Mouse (Mus musculus): ENCODE measurements at regions not wholly inside any gene's neighbourhood (a gene's known extent, or its start where the extent isn't known, plus 50 kb on each side); places are given as distances from the start of the nearest gene placed in this dataset.

DNA sequence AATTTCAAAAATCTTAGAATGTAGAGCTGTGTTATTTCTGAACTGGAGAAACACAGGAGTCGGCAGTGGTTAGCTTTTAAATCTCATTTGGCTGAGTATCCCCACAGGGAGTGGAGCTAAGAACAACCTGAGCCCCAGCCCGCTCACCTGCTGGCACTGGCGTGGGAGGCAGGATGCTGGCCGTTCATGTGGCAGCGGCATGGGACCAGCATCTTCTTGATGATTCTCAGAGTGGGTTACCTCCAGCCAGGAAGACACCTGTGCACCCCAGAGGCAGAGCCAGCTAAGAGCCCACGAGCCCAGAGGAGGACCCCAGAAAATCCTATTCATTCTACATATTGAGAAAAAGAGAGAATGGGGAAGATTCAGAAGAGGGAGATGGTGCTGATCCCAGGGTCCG is 181.7 kb downstream of the Vrk1 start:
- DNase-seq (ENCODE audit: low spot score) = no peak

DNA sequence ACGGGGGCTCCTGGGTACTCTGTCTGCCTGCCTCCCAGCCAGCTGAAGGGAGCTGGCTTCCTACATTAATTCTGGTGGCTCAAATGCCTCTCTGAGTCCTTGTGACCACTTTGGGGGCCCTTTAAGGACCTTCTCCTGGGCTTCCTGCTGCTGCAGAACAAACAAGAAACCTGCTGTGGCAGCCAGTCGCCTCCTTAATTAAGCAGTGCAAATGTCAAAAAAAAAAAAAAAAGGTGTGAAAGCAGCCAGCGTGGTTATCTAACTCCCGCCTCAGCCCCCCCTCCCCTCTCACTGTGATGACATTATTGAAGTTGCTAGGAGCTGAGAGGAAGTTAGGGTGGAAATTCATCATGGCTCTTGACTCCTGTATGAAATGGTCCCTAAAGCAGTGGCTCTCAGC is 189.3 kb downstream of the Vrk1 start:
- no peak for DNase-seq (ENCODE audit: low spot score)

DNA sequence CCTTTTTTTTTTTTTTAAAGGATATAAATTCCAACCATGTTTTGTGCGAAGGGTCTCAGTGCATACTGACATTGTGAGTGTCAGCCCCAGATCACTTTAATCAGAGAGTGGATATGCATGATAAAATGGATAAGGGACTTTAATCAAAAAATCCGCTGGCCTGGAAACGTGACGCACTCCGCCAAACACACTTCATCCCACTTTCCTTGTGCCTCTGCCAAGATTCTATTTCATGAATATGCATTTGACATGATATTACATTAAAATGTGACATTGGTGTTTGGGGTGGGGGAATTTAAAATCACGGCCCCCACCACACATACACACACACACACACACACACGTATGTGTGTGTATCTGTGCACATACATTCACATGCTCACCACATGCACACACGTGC is 193.5 kb downstream of the Vrk1 start:
- DNase-seq (ENCODE audit: low spot score) = no peak

DNA sequence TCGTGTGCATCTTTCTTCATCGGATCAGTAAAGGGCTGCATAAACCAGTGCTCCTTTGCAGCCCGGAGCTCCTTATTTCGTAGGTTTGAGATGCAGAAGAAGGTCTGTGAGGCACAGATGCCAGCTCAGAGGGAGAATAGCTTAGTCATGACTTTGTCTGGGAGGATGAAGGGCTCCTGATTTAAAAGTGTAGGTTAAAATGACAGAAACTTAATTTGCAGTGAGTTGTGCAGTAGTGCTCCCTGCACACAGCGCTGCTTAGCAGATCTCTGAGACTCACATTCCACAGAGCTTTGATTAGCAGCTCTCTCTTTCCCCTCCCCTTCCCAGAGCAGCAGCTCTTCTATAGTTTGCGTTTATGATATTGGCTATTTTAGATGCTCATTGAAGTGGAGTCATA is 200.9 kb downstream of the Vrk1 start:
- DNase-seq (ENCODE audit: low spot score) = no peak

DNA sequence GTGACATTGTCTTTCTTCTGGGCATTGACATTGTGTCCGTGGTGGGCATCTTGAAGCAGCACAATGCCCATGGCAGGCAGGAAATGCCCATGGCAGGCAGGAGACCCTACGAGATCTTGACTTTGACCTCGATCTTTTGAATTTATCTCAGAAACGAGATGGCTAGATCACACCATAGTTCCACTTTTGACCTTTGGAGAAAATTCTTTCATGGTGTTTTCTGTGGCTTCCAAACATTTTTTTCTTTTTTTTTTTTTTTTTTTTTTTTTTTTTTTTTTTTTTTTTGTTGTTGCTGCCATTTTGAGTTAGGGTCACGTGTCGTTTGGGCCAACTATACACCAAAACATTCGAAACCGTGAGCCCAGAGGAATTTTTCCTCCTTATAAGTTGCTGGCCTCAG is 201.5 kb downstream of the Vrk1 start:
- DNase-seq (ENCODE audit: low spot score) = no peak

DNA sequence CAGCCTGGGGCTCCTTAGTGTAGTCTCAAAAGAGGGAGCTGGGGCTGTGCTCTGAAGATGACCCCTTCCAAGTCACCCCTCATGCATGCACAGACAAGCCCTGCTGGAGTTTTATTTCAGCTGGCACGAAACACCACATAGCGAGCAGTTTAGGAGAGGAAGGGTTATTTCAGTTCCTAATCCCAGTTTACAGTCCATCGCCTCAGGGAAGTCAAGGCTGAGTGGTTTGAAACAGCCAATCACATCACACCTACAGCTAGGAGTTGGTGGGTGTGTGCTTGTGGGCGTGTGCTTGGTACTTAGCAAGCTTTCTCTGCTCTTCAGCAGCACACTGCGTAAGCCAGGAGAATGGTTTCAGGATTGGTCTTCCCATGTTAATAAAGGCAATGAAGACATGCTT is 202.4 kb downstream of the Vrk1 start:
- DNase-seq (ENCODE audit: low spot score) = no peak

DNA sequence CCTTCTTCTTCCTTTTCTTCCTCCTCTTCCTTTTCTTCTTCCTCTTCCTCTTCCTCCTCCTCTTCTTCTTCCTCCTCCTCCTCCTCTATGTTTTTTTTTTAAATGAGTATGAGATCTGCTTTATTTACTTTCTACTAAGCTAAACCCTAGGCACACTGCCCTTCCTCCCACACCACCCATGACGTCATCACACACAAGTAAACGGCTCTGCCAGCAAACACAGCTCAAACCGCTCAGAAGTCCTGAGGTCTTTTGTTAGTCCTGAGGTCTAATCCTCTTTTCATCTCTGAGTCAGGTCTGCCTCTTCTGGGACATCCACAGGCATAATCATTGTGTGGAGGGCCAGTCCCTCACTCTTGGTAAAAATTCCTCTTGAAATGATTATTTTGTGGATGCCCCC is 210.0 kb downstream of the Vrk1 start:
- DNase-seq (ENCODE audit: low spot score) = no peak

DNA sequence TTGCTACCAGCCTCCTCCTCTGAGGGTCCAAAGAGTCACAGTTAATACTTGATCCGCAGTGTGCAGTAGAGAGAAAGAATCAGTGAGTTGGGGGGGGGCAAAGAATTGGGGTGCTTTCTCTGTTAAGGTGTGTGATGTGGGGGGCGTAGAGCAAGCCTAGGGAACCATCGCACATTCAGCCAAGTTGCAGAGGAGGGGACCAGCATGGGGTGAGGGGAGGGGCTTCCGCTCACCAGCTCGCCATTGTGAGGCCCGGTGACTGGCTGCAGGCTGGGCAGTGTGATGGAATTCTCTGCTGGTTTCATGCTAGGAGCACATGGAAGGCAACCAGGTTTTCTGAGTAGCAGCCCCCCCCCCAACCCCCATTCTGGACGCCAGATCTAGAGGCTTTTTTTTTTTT is 216.2 kb downstream of the Vrk1 start:
- no peak for DNase-seq (ENCODE audit: low spot score)

DNA sequence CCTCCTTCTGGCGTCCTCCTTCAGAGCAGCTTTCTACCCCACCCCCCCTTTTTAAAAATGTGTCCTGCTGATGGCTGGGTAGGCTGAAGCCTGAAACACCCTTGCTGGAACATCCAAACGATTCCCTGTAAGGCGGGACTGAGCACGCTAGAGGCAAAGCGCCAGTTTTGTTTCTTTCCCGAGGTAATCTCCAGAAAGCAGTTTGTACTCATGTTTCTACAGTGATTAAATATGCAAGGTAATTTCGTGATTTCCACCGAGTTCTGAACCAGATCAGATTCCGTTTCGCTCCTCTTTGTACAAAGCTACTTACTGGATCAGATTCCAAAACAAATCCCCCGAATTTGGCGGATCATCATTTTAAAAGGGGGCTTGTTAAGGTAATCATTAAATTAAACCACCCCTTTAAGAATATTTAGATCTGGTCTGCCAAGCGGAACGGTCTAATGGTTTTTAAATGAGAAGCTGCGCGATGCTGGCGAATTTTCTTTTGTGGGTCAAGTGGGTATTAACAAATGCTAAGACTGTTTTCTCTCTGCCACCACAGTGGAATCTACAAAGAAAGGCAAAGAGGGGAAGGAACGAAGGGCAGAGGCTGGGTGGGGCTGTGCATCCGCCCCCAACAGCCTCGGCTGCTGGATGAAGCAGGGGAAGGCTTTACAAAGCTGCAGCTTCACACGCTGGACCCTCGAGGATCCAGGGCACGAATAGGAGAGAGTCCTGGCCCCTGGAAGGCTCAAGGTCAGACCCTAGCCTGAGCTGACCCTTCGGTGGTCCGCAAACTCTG is 216.9 kb downstream of the Vrk1 start:
- no peak for DNase-seq (ENCODE audit: low spot score)

DNA sequence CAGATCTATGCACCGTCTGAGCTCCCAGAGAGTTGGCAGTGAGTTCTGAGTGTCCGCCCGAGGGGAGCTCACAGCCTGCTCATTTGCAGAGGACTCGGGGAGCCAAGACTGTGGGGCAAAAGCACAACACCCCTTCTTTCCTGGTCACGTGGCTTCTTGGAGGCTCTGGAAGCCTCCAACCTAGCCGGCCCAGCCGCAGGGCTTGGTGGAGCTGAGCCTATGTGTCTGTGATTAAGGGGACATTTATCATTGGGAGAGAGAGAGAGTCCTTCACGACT is 217.5 kb downstream of the Vrk1 start:
- no peak for DNase-seq (ENCODE audit: low spot score)

DNA sequence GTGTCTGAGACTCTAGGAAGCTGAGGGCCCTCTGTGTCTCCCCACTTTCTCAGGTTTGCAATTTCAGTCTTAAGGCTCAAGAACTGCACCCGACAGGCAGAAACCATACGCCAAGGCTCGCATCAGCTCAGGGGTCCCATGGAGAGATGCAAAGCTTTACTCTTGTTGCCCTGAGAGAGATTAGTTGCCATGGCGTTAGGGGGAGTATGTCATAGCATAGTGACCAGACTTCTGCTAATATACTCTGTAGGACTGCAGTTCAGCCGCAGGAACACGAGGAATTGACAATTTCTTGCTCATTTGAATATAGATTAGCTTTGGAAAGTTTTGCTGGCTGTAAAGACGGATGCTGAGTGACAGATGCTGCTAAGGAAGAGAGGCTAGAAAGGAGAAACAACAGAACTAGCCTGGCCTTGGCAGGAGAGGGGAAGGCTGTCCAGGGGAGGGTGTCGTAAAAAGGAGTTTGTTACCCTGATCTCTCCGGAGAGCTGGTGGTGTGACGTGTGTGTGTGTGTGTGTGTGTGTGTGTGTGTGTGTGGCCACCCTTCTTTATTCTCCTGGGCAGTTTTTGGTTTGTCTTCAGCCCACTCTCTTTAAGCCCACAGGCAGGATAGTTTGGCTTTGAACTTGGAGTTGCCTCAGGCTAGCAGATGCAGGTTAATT is 235.3 kb downstream of the Vrk1 start:
- DNase-seq (ENCODE audit: low spot score) = no peak

DNA sequence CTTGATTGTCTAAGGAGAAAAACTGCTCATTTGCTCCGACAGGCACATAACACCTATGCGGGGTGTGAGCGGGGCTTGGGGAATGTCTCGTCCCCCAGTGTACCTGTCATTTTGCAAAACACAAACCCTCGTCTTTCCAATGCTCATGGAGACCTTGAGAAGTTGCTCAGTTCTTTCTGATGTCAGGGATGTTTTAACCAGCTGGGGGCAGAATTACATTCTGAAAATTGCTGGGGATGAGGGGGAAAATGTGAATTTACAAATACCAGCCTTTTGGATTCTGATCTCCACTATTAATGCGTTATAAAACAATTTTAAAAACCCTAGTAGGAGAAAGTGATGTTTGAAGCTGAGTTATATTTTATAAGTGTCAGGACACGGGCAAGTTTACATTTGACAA is 263.6 kb downstream of the Vrk1 start:
- DNase-seq (ENCODE audit: low spot score) = no peak

DNA sequence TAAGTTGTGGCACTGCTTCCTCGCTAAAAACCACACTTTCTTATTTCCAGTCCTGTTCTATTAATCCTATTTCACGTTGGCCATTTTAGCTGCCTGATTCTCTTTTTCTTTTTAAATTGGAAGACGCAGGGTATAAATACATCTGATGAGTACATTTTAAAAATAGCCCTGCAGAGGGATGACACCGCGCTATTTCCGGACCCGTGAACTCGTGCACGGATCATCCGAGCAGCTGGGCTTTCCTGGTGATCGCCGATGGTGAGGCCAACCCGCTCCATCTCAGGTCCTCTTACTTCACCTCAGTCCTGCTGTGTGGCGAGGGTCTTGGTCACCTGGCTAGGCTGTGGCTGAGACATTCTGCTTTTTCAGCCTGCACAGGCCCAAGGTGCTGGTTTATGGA is 267.9 kb downstream of the Vrk1 start:
- no peak for DNase-seq (ENCODE audit: low spot score)

DNA sequence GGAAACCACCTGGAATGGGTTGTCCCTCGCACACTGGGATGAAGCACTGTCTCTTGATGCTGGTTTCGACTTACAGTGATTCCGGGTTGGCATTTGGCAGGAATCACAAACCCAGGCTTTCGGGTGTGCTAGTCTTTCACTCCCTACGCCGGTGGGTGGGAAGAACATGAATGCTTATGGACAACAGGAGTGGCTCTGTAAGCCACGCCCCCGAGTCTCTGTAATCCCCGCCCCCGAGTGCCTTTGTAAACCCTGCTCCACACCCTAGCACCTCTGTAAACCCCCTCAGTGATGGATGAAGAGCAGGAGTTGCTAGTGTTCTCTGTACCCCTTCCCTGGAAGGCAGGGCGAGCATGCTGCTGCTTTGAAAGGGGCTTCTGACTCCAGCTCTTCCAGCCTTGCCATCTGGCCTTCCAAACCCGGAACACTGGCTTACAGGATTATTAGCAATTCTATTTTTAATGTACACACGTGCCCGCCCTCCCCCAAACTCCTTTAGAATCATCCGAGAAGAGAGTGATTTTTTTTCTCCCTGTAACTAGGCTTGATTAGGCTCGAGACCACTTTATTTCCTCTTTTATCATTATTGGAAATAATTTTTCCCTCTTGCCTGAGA is 272.6 kb downstream of the Vrk1 start:
- no peak for DNase-seq (ENCODE audit: low spot score)

DNA sequence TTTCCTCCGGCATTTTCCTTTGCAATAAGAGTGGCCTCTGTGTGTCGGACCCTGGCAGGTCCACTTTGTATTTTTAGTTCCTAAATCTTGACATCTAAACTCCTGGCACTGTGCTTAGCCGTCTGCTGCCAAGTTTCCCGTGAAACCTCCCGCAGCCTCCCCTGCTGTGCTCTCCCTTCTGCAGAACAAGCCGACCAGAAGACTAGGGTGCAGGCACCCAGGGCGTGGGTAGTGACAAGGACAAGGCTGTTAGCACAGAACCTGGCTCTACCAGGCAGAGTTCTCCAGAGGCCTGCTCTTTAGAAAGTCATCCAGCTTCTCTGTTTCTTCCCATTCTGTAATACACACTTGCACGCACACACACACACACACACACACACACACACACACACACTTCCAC is 274.8 kb downstream of the Vrk1 start:
- DNase-seq (ENCODE audit: low spot score) = no peak

DNA sequence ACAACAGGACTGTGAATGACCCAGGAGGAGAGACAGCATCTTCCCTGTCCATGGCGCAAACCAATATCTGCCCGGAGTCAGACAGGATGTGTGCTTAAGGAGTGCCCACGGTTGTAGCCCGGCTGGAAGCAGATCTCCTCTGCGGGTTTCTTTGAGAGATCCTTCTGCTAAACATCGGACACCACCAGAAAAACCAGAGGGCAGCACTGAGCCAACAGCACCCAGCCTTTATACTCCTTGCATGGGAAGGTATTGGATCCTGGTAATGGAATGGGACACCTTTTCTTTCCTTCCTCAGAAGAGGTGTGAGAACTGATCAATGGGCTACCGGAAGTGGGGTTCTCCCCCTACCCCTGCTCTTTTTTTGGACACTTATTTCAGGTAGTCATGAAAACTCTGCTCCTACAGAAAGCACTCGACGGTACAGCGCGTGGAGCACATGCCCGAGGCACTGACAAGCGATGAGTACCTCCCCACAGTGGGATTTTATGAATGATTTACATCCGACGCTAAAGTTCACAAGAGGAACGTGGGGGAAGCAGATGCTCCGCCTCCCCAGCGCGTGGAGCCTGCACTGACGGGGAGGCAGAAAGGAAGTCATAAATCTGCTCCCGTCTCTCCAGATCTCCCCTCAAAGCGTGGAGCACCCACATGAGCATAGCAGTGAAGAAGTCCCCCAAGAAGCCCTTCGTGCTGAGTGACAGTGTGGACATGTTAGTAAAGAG is 278.9 kb downstream of the Vrk1 start:
- DNase-seq (ENCODE audit: low spot score) = no peak

DNA sequence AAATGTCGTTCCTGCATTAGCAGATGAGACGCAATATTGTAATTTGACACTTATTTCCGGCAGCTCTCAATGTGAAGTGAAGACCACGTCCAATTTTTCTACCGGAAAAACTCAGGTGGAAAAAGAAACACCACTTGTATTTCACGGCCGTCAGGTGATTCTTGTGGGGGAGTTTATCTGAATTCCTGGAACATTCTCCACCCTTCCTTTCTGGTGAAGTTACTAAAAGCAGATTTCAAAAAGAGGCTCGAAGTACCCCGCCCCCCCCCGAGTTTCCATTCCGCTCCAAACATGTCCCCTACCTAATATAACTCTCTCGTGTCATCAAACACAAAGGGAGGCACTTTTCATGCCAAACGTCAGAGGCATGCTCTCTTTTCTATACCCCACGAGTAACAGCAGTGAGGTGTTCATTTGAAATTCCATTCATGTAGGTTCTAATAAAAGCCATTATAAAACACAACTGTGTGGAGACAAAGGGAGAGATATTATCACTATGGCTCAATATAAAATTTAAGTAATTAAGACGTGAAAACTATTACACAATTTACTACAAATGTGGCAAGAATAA is 281.5 kb downstream of the Vrk1 start:
- no peak for DNase-seq (ENCODE audit: low spot score)

DNA sequence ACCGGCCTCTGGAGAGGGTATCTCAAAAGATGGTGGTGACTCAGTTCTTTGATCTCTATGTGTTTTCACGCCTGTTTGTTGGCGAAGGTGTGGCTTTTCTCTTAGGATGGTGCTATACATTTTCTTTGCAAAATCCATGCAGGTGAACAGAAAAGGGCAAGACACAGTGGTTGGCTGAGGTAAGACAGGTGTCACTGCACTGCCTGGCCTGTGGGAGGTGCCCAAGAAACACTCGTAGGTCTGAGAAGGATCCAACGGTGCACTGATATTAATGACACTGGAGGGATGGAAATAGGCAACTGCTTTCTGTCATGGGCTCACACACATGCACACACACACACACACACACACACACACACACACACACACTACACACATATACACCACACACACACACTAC is 283.1 kb downstream of the Vrk1 start:
- DNase-seq (ENCODE audit: low spot score) = no peak

DNA sequence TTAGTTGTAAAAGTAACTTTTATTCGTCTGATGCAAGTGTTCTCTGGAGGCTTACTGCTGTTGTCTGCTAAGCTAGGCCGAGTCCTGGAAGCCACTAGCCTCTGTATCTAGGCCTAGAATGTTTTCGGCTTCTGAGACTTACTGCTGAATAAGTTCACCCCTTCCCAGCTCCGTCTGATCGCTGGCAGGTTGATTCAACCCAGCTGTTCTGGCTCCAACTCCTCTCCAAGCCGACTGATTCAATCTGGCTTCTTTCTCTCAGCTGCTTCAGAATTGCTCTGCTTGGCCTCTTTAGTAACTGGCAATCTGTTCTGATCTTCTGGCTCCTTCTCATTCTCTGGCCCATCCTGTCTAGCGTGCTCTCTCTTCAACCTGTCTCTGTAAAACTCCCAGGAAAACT is 285.6 kb downstream of the Vrk1 start:
- DNase-seq (ENCODE audit: low spot score) = no peak

DNA sequence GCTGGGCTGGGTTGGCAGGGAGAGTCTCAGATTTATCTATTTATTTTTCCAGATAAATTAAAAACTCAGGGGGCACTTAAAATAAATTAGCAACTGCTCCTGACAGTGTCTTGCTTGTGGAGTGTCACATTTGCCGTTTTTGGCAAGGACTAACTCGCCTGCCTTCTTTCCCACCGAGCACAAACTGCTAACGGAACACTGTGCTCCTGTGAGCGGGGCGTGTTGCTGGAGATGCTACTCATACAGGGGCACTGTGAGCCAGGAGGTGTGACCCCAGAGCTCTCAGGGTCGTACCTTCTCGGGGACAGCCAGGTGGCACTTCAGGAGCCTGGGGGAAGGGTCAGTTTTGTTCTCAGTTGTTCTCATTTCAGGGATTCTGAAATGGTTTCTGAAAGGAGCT is 292.6 kb downstream of the Vrk1 start:
- no peak for DNase-seq (ENCODE audit: low spot score)

DNA sequence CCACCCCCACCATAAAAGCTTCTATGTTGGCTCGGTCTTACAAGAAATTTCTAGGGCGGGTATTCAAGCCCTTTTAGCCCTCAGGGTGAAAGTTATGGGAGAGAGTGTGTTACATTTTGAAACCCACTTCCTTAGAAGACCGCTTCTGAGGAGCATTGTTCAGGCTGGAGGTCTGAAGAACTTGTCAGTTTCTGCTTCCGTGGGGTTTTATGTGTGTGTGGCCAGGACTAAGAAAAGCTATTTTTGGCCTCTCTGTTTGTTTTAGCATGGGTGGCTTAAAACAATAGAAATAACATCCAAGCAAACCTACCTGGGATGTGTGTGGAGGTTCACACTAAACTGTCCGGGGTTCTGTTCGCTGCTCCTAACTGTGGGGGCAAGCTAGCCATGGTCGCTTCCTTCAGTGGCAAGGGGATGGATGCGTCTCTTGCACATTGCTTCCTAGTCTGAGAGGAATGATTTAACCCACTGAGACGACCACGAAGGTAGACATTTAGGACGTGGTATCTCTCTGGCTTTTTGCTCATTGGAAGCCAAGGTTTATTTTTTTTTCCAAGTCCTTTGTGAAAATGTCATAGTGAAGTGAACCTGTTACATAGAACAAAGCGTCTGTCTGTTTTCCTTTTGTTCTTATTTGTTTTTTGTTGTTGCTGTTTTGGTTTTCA is 298.4 kb downstream of the Vrk1 start:
- no peak for DNase-seq (ENCODE audit: low spot score)

DNA sequence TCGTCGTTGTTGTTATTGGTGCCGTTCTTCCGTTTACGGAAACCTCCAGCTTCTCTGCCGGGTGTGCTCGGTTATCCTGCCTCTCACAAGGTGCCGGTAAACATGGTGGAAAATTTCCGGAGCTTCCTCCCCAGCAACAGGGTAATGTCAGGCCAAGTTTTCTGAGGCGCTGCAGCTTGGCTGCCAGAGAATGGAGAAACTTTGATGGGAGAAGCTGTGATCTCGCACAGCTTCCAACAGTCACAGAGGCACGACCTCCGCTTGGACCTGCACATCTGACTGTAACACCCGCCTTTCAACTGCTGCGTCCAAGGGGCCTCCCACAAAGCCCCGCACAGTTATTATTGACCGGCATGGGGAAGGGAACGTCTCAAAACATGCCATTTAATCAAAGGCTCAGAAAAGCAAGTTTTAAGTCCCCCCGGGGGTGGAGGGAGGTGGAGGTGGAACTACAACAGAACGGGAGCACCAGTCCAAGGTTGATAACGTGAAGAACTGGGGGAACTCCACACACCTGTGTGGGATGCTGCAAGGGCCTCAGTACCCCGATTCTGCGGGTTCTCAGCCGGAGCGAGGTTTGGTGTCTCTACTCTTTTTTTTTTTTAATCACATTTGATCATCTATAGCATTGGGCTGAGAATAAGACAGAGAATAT is 299.1 kb downstream of the Vrk1 start:
- no peak for DNase-seq (ENCODE audit: low spot score)

Measured in ovary, postnatal 10 days (tissue).